Mouse (Mus musculus) spleen, adult 2 months (tissue): ENCODE measurements around the gene Trim3. TPM values are rescaled to one million over a fixed set of nuclear protein-coding genes. Genes with fewer than 3 reads are reported as not detected.

Experiments used
- DNase-seq, 2 experiments: peaks; one replicate each; pipeline versions ENCODE4 v3.0.0 to v3.0.0-alpha.2; 2012 to 2021; ENCODE audit warnings: low spot score in 2 of 2, low read depth in 1 of 2
- H3K27ac ChIP-seq: fragments of 200-500 bp; 2 replicates; pipeline ENCODE4 v1.5.1; 2012; ENCODE audit warnings: low read length, inconsistent platforms; ENCODE audit not compliant: insufficient read depth
- H3K27me3 ChIP-seq: fragments of 200-500 bp; 2 replicates; pipeline ENCODE4 v1.6.1; 2012; ENCODE audit warnings: mild to moderate bottlenecking, moderate library complexity, low read length, inconsistent platforms; ENCODE audit not compliant: control insufficient read depth, insufficient read depth
- H3K36me3 ChIP-seq: fragments of 200-500 bp; 2 replicates; pipeline ENCODE4 v1.6.1; 2012; ENCODE audit warnings: mild to moderate bottlenecking, low read length, inconsistent platforms; ENCODE audit not compliant: control insufficient read depth, insufficient read depth
- H3K4me1 ChIP-seq: fragments of 200-500 bp; 2 replicates; pipeline ENCODE4 v1.6.1; 2011; ENCODE audit warnings: inconsistent platforms; ENCODE audit not compliant: control insufficient read depth, insufficient read depth, insufficient read length
- H3K4me3 ChIP-seq: fragments of 200-500 bp; 2 replicates; pipeline ENCODE4 v1.5.1; 2011; ENCODE audit warnings: mild to moderate bottlenecking, inconsistent platforms; ENCODE audit not compliant: insufficient read depth, insufficient read length; ENCODE audit errors: extremely low read depth
- CTCF ChIP-seq: fragments of 200-500 bp; IDR thresholded peaks from 2 replicates; pipeline ENCODE4 v1.5.1; 2011; ENCODE audit warnings: mild to moderate bottlenecking, inconsistent platforms; ENCODE audit not compliant: insufficient read depth, insufficient read length, insufficient replicate concordance; ENCODE audit errors: extremely low read depth
- POLR2A ChIP-seq: fragments of 200-500 bp; IDR thresholded peaks from 2 replicates; pipeline ENCODE4 v1.6.1; 2011; ENCODE audit warnings: low read depth, low read length, inconsistent platforms
- WGBS: fragments of 180-500 bp; shearing (Covaris S2); methylation state at CpG from one replicate; pipeline ENCODE4 v1.1.7; 2018; 5-methylcytosine and 5-hydroxymethylcytosine counted together
- polyA plus RNA-seq: library from polyadenylated mRNA; depleted of rRNA; stranded (reverse); fragments of >200 nt; gene quantifications from 2 replicates; pipeline ENCODE4 v1.2.3, GENCODE M21; 2012; rRNA removed

Trim3 gene
- polyA plus RNA-seq, 1 experiment: 25.4 TPM

DNA sequence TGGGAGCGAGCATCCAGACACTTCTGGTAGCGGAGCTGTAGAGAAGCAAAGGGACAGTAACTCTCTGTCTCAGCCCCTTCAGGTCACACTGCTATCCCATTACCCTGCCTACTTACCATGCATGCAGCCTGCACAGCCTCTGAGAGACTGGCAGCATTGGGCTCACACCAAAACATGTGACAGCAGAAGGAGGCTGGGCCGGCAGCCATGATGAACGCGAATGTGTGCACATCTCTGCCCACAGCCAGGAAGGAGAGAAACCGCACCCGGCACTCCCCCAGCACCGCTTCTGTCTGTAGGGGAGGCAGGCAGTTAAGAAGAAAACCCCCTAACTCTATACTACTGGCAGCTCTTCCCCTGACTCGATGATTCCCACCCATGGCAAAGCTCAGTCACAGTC, 74.4 kb downstream of the Trim3 start:
- H3K4me1 ChIP-seq: peaks cover 10% of the 10 kb centered on the region; the same call in 1 of the 2 replicates
- H3K27ac ChIP-seq: no peak overlapping the region
- WGBS: 84% methylated on average over 9 of the region's 9 CpGs
- H3K4me3 ChIP-seq: no peak overlapping the region
- H3K36me3 ChIP-seq: peaks cover 8% of the 10 kb centered on the region
- TF ChIP-seq CTCF (no peak), POLR2A (no peak)
- DNase-seq: no peak
- no peaks in the 10 kb centered on the region for H3K27me3 ChIP-seq

- no peak overlapping the region for H3K4me3 ChIP-seq
- TF ChIP-seq POLR2A (no peak), CTCF (no peak)
- H3K27ac ChIP-seq: no peak overlapping the region
- peaks cover 8% of the 10 kb centered on the region for H3K36me3 ChIP-seq
- peaks cover 10% of the 10 kb centered on the region; the same call in 1 of the 2 replicates for H3K4me1 ChIP-seq
- WGBS: 93% methylated on average over 11 of the region's 11 CpGs
- H3K27me3 ChIP-seq: no peaks in the 10 kb centered on the region
- DNase-seq: no peak
Measured at GRCm38 (mm10) chr7:105557671-105558070, 75.7 kb downstream of the Trim3 start.

GRCm38 (mm10) chr7:105556406-105556805, 77.0 kb downstream of the Trim3 start:
- Histone ChIP-seq H3K4me3 (no peak overlapping the region), H3K4me1 (peaks cover 8% of the 10 kb centered on the region; the same call in 1 of the 2 replicates), H3K36me3 (peaks cover 8% of the 10 kb centered on the region), H3K27me3 (no peaks in the 10 kb centered on the region), H3K27ac (no peak overlapping the region)
- 97% methylated on average over 8 of the region's 8 CpGs for WGBS
- no peak for DNase-seq
- TF ChIP-seq POLR2A (no peak), CTCF (no peak)

- no peak for DNase-seq
- peaks cover 8% of the 10 kb centered on the region for H3K36me3 ChIP-seq
- WGBS: 88% methylated on average over 10 of the region's 10 CpGs
- H3K4me3 ChIP-seq: no peak overlapping the region
- H3K27ac ChIP-seq: no peak overlapping the region
- H3K4me1 ChIP-seq: peaks cover 8% of the 10 kb centered on the region; the same call in 1 of the 2 replicates
- TF ChIP-seq POLR2A: no peak
- TF ChIP-seq CTCF: no peak
- H3K27me3 ChIP-seq: no peaks in the 10 kb centered on the region
Measured at GRCm38 (mm10) chr7:105555571-105555970, 77.8 kb downstream of the Trim3 start.

Other genes with a start within 250 kb of the Trim3 start
- 36.2 and 38.6 TPM in 2 replicates for gene Fam160a2, start 233.5 kb downstream of the Trim3 start, polyA plus RNA-seq
- gene Cnga4, start 229.0 kb downstream of the Trim3 start, polyA plus RNA-seq: not detected in 2 replicates
- 0.11 TPM in 1 of 2 replicates, not detected in the other for gene Cckbr, start 207.8 kb downstream of the Trim3 start, polyA plus RNA-seq
- 35.1 and 53.9 TPM in 2 replicates for gene Cavin3, start 151.3 kb downstream of the Trim3 start, polyA plus RNA-seq
- 20.3 and 23.9 TPM in 2 replicates for gene Smpd1, start 79.2 kb downstream of the Trim3 start, polyA plus RNA-seq
- gene Apbb1, start 51.9 kb downstream of the Trim3 start, polyA plus RNA-seq: 9.9 and 12.7 TPM in 2 replicates
- gene Hpx, start 33.4 kb downstream of the Trim3 start, polyA plus RNA-seq: 0.37 and 0.61 TPM in 2 replicates
- 87.3 and 118 TPM in 2 replicates for gene Timm10b, start 6.5 kb upstream of the Trim3 start, polyA plus RNA-seq
- 38.1 and 38.3 TPM in 2 replicates for gene Arfip2, start 6.8 kb upstream of the Trim3 start, polyA plus RNA-seq
- 155 and 230 TPM in 2 replicates for gene Gm45799, start 7.0 kb upstream of the Trim3 start, polyA plus RNA-seq
- 1.4 and 2.3 TPM in 2 replicates for gene Dnhd1, start 17.3 kb upstream of the Trim3 start, polyA plus RNA-seq
- 89.5 and 90.1 TPM in 2 replicates for gene Ilk, start 103.0 kb upstream of the Trim3 start, polyA plus RNA-seq
- 6.1 and 7.2 TPM in 2 replicates for gene Rrp8, start 103.8 kb upstream of the Trim3 start, polyA plus RNA-seq
- 282 and 451 TPM in 2 replicates for gene Taf10, start 110.8 kb upstream of the Trim3 start, polyA plus RNA-seq
- gene Tpp1, start 118.7 kb upstream of the Trim3 start, polyA plus RNA-seq: 83.3 and 87.4 TPM in 2 replicates
- gene Dchs1, start 154.1 kb upstream of the Trim3 start, polyA plus RNA-seq: 6.7 and 7.4 TPM in 2 replicates
- gene Mrpl17, start 177.5 kb upstream of the Trim3 start, polyA plus RNA-seq: 107 and 109 TPM in 2 replicates